Mouse (Mus musculus) small intestine, adult 2 months (tissue): ENCODE data around the gene Smim13.

Source experiments
- CTCF ChIP-seq: fragments of 200-500 bp; IDR thresholded peaks from 2 replicates; pipeline ENCODE4 v1.5.1; 2012; ENCODE audit warnings: low read depth, mild to moderate bottlenecking, control low read depth, inconsistent platforms, low read length, moderate library complexity, mixed read lengths; ENCODE audit not compliant: insufficient replicate concordance, insufficient read length; ENCODE audit errors: extremely low read depth
- POLR2A ChIP-seq: fragments of 200-500 bp; IDR thresholded peaks from 2 replicates; pipeline ENCODE4 v1.6.1; 2012; ENCODE audit warnings: low read depth, mild to moderate bottlenecking, control low read depth, inconsistent platforms, low read length, moderate library complexity

DNA sequence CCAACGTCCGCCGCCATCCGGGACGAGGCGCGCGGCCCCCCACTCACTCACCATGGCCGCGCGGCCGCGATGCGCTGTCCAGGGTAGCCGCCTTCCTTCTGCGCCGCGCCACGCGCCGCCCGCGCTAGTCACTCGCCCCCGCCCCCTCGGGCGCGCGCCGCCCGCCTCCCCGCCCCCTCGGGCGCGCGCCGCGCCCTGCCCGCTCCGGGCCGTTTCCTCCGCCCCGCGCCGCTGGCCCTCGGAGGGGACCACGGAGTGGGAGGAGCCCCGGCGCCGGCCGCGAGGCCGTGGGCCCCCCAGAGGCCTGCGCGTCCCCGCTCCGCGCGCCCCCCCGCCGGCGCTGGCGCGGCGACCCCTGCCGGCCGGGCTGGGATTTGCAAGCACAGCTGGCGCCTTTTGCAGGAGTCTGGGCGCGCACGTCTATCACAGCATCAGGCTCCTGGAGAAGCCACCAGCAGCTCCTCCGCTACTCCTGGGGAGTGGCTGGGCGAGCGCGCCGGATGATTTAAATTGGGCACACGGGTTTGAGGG, 29.3 kb upstream of the Smim13 start, which contains the start of gene Elovl2:
- TF ChIP-seq POLR2A: no peak
- peak; percentile 70; the same call in 1 of the 2 replicates for TF ChIP-seq CTCF
